Mouse (Mus musculus) brain, embryonic 14.5 days (tissue): Measurements from ENCODE around the gene Chchd5. TPM values are rescaled to one million over a fixed set of nuclear protein-coding genes. Genes with fewer than 3 reads are reported as not detected.

ENCODE experiments used
- DNase-seq: peaks from one replicate; pipeline ENCODE4 v3.0.0-alpha.2; 2011; ENCODE audit warnings: low read depth
- CTCF ChIP-seq: fragments of 200-500 bp; IDR thresholded peaks from 2 replicates; pipeline ENCODE4 v1.5.1; 2012; ENCODE audit warnings: inconsistent platforms, mild to moderate bottlenecking, moderate library complexity, borderline replicate concordance; ENCODE audit not compliant: insufficient read depth, insufficient read length; ENCODE audit errors: extremely low read depth
- POLR2A ChIP-seq: fragments of 200-500 bp; IDR thresholded peaks from 2 replicates; pipeline ENCODE4 v1.6.1; 2012; ENCODE audit warnings: mild to moderate bottlenecking, inconsistent platforms, borderline replicate concordance; ENCODE audit not compliant: poor library complexity, insufficient read depth, insufficient read length, severe bottlenecking; ENCODE audit errors: extremely low read depth
- polyA plus RNA-seq: library from polyadenylated mRNA; depleted of rRNA; stranded (reverse); fragments of >200 nt; gene quantifications from 2 replicates; pipeline ENCODE4 v1.2.3, GENCODE M21; 2012

The Chchd5 gene
- polyA plus RNA-seq, 1 experiment: 23.4 TPM

DNA sequence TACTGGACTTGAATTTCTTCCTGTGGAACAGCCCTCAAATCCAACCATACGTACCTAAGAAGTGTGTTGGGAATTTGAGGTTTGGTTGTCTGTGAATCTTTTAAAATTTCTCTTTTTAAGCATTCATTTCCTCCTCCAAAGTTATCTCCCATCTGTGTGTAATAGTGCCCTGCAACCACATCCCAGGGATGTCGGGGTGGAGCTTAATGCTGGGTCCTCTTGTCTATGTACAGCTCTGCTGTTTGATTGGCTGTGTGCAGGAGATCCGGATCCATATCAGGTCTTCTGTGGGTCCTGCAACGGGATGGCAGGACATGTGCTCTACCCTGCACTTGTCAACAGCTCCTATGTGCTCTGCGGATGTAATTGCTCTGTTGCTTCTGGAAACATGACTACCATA, 35.3 kb downstream of the Chchd5 start:
- DNase-seq: no peak
- TF ChIP-seq CTCF (no peak), POLR2A (no peak)

- DNase-seq: peak; percentile 22
- no peak for TF ChIP-seq CTCF
Observed at GRCm38 (mm10) chr2:129166466-129167463, 37.3 kb downstream of the Chchd5 start.

DNA sequence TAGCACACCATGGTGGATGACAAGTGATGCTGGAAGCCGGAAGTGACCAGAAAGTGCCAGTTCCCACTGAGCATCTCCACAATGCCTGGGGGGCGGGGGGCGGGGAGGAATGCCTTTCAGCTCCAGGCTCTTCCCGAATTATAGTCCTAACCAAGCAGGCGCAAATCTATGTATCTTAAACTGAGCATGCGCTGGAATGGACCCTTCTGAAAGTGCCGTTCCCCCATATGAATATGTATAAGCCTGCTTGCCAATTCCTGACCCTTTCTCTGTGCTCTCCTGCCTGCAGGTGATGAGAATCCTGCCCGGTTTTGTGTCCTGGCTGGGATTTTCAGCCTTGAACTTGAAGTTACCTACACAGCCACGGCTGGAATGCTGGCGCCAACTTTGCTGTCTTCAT, 43.9 kb downstream of the Chchd5 start:
- DNase-seq: peak; percentile 36

GRCm38 (mm10) chr2:129174474-129174873, 45.0 kb downstream of the Chchd5 start:
- TF ChIP-seq POLR2A: no peak
- peak; percentile 46; the same call in 1 of the 2 replicates for TF ChIP-seq CTCF
- peak; percentile 56 for DNase-seq

More for the DNA sequence above, 43.9 kb downstream of the Chchd5 start:
- no peak for TF ChIP-seq CTCF
- no peak for TF ChIP-seq POLR2A

DNA sequence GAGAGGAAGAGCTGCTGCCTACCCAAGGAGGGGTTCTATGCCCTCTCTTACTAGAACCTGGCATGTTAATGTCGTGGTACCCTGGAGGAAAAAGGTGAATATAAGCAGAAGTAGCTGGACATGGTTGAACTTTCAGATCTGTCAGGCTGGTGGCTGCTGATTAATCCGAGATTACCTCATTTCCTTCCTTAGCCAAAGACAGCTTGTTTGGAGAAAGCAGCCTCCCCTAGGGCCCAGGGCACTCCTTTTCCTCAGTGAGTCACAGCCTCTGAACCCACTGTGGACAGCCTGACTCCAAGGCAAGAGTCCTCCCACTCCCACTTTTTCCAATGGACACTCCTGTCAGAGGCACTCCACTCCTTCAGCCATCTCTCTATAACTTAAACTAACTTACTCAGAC, 46.1 kb downstream of the Chchd5 start:
- TF ChIP-seq CTCF: no peak
- TF ChIP-seq POLR2A: no peak

GRCm38 (mm10) chr2:129176676-129177420, 47.3 kb downstream of the Chchd5 start:
- no peak for TF ChIP-seq POLR2A
- no peak for TF ChIP-seq CTCF
- DNase-seq: no peak

More for the DNA sequence above, 46.1 kb downstream of the Chchd5 start:
- DNase-seq: no peak

GRCm38 (mm10) chr2:129177661-129178060, 48.2 kb downstream of the Chchd5 start:
- TF ChIP-seq POLR2A: no peak
- TF ChIP-seq CTCF: no peak
- no peak for DNase-seq

DNA sequence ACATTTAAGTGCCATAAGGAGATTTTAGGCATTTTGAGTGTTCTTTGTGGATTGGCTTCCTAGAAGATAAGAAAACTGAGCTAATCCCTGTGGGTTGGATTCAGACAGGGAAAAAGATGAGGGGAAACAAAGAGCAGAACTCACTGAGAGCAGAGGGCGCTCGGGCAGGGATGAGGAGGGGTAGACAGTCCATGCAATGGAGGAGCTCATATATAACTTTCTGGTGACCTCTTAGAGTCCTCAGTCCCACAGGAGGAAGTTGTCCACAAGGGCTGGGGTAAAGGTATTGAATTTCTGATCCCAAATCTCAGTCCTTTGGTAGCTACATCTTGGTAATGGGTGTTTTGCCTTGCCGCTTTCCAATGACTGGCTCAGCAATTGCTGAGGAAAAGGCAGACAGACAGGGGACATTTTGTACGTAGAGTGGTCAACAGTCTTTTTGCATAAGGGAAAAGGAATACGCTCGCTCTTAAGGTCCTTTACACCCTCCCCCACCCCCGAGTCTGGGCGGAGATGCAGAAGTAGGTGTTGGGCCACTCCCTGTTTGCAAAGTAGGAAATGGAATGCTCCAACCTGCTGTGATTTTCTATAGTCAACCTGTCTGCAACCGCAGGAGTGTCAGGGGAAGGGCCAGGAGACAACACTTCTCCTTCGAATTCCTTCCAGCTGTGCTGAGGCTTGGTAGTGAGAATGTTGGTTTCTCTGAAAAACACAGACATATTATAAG, 48.8 kb downstream of the Chchd5 start:
- TF ChIP-seq POLR2A (no peak), CTCF (no peak)
- no peak for DNase-seq

DNA sequence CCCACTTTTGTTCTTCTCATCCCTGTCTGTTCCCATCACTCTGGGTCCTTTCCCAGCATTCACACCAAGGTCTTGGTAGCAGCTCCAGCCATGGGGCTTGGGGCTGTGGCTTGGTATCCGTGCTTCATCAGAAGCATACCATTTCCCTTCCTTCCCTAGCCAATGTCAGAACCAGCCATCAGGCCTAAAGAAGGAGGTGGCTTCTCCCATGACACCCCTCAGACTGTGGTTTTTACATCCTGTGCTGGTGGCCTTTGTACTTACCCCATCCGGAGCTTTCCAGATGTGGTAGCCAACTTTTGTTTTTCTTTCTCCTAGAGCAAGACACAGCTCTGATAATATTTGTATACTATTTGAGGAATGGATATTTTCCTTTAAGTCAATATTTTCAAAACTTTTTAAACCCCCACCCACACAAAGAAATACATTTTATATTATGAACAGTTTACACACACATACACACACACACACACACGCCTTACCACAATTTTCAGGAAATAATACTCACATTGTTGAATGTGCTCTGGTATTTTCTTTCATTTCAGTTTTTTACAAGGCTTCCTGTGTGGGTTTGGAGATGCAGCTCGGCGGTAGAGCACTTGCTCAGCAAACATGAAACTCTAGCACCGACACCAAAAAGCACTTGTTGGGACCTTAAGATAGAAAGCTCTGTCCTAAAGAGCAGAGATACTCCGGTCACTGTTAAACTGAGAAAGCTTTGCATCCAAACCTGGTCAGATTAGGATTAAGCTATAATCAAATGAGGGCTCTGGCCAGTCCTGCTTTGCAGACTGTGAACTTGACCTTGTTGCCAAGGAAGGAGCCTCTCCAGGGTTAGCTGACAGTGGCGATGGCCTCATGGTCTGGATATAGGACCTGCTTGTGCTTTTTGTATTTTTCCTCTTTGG, 50.7 kb downstream of the Chchd5 start:
- TF ChIP-seq POLR2A (no peak), CTCF (no peak)
- no peak for DNase-seq

- no peak for DNase-seq
- TF ChIP-seq POLR2A: no peak
- TF ChIP-seq CTCF: no peak
Observed at GRCm38 (mm10) chr2:129181509-129181908, 52.0 kb downstream of the Chchd5 start.
